ENCODE assay signal across 9 mouse cellular contexts in the genomic region with DNA sequence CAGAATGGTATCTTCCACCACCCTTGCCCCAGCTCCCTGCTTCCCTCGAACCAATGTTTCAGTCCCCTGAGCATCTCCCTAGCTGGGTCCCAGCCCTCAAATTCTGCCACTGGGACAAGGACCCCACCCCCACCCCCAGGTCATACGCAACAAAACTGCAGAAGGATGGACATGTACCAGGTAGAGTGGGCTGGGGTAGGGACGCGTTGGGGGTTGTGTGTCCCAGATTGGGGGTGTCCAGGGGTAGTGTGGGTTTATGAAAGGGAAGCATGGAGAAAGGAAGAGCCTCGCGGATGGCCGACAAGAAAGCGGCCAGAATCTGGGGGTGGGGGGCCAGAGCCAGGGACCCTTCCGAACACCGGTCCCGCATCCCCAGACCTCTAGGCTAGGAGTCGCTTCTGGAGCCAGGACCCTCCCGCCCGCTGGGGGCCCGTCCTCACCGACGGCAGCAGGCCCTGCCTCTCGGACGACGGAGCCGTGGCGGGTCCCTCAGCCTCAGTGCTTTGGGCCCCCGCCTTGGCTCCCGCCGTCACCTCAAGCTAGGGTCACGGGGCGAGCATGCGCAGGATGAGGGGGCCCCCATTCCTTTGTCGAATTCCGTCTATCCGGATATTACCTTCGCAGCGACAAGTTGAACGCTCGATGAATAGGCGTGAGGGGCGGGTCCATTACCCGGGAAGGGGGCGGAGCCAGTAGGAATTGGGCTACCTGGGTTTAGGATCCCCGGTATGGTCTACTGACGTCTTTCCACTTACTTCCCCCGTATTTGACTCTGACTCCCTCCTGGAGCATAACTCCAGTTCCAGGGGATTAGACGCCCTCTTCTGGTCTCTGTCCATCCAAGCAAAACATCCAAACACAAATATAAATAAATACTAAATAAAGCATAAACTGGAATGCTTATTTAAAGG. TPM values are rescaled to one million over a fixed set of nuclear protein-coding genes. Genes with fewer than 3 reads are reported as not detected.
A peak's percentile ranks its signal among the peaks of the same experiment; 100 is the strongest.
DNase-seq lines count a peak whose midpoint lies in the region; ATAC-seq and TF ChIP-seq lines count a peak whose summit lies in the region.
"Had no signal": no experiment of that assay in that cellular context is flagged by ENCODE, and none has a peak within 500 bp of the region (broad histone marks: within the 10 kb centered on the region; RNA-seq: fewer than 3 reads in every experiment).

TSS of gene Flywch2 (minus strand) at position 521 of the 911 bp plus-strand sequence.

- peak within 1 kb of the TSS; percentile 71 for H3K9ac ChIP-seq in heart, embryonic 12.5 days
- H3K9ac ChIP-seq in kidney, embryonic 16.5 days (replicated peaks; ENCODE audit: low read length): peak within 1 kb of the TSS; percentile 80
- peak within 1 kb of the TSS; percentile 85 for H3K9ac ChIP-seq in midbrain, postnatal 0 days (replicated peaks; ENCODE audit: low read length, poor library complexity, severe bottlenecking)

- peak; percentile 72 for ATAC-seq in erythroid progenitor cell, adult 5-6 weeks (replicated peaks; ENCODE audit: low FRiP score, poor library complexity, severe bottlenecking)
- peak; percentile 70 for ATAC-seq in heart, embryonic 12.5 days (ENCODE audit: insufficient number of reproducible peaks, low FRiP score)
- ATAC-seq in kidney, embryonic 16.5 days (ENCODE audit: low FRiP score, low TSS enrichment): peak; percentile 70
- ATAC-seq in midbrain, postnatal 0 days (ENCODE audit: low FRiP score): peak; percentile 88

- peak; percentile 86 for DNase-seq in CD4-positive, CD25-positive, alpha-beta regulatory T cell, adult 2 months (ENCODE audit: low read depth, low spot score)
- peak; percentile 61 for DNase-seq in c-Kit-negative CD71-positive TER-119-positive erythroid progenitor cells, embryonic 14.5 days (ENCODE audit: low read depth, low spot score)
- DNase-seq in liver: peak; percentile 84
- DNase-seq in midbrain, postnatal 0 days (ENCODE audit: low spot score): peak; percentile 96
- DNase-seq in spleen, postnatal 36 days (ENCODE audit: low spot score in 2 of 2): peak; percentile 44 to 61

- peak; percentile 51 for TF ChIP-seq CTCF in midbrain, postnatal 0 days (IDR thresholded peaks at IDR 0.05)

- no peaks in the 10 kb centered on the region for H3K27me3 ChIP-seq in heart, embryonic 12.5 days (replicated peaks)
- no peaks in the 10 kb centered on the region for H3K27me3 ChIP-seq in kidney, embryonic 16.5 days (ENCODE audit: insufficient read depth, low read length)
- H3K27me3 ChIP-seq in midbrain, postnatal 0 days (ENCODE audit: insufficient read depth, low read length): no peaks in the 10 kb centered on the region

- no peaks in the 10 kb centered on the region for H3K36me3 ChIP-seq in heart, embryonic 12.5 days
- H3K36me3 ChIP-seq in kidney, embryonic 16.5 days (ENCODE audit: insufficient read depth, low read length): no peaks in the 10 kb centered on the region
- no peaks in the 10 kb centered on the region for H3K36me3 ChIP-seq in midbrain, postnatal 0 days (ENCODE audit: insufficient read depth, low read length)
- H3K36me3 ChIP-seq: G1E had no signal

- 3% methylated on average over 43 of the region's 43 CpGs for WGBS in heart, embryonic 12.5 days
- 1% methylated on average over 43 of the region's 43 CpGs for WGBS in kidney, embryonic 16.5 days
- 2% methylated on average over 43 of the region's 43 CpGs for WGBS in midbrain, postnatal 0 days

- H3K4me2 ChIP-seq in heart, embryonic 12.5 days: peak within 1 kb of the TSS; percentile 84
- H3K4me2 ChIP-seq in kidney, embryonic 16.5 days (replicated peaks; ENCODE audit: low read depth, low read length): peak within 1 kb of the TSS; percentile 91
- H3K4me2 ChIP-seq in midbrain, postnatal 0 days (ENCODE audit: low read depth, low read length, poor library complexity, severe bottlenecking): peak within 1 kb of the TSS; percentile 78

- no peaks in the 10 kb centered on the region for H3K9me3 ChIP-seq in heart, embryonic 12.5 days (replicated peaks)
- H3K9me3 ChIP-seq in kidney, embryonic 16.5 days (ENCODE audit: low read length): no peaks in the 10 kb centered on the region
- no peaks in the 10 kb centered on the region for H3K9me3 ChIP-seq in midbrain, postnatal 0 days (ENCODE audit: low read length)
- H3K9me3 ChIP-seq: G1E had no signal

- peaks cover 13% of the 10 kb centered on the region for H3K4me1 ChIP-seq in heart, embryonic 12.5 days (replicated peaks)
- peaks cover 16% of the 10 kb centered on the region for H3K4me1 ChIP-seq in kidney, embryonic 16.5 days (ENCODE audit: insufficient read depth, low read length)
- H3K4me1 ChIP-seq in midbrain, postnatal 0 days (ENCODE audit: insufficient read depth, low read length): no peaks in the 10 kb centered on the region

- H3K27ac ChIP-seq in heart, embryonic 12.5 days (ENCODE audit: poor library complexity, severe bottlenecking): no peak within 1 kb of the TSS
- H3K27ac ChIP-seq in kidney, embryonic 16.5 days (ENCODE audit: low read length): 0 out of 2 replicates have a peak within 1 kb of the TSS, but pooled peaks have one; percentile 13
- H3K27ac ChIP-seq in midbrain, postnatal 0 days (ENCODE audit: low read depth, low read length): peak within 1 kb of the TSS; percentile 94

- peak within 1 kb of the TSS; percentile 56 for H3K4me3 ChIP-seq in heart, embryonic 12.5 days
- H3K4me3 ChIP-seq in kidney, embryonic 16.5 days (ENCODE audit: low read length): peak within 1 kb of the TSS; percentile 70
- H3K4me3 ChIP-seq in midbrain, postnatal 0 days (ENCODE audit: low read depth, low read length): peak within 1 kb of the TSS; percentile 63

RNA-seq across cellular contexts. Expression of gene Flywch2, which starts in this region (rescaled TPM):
- not detected in 2 replicates for total RNA-seq in erythroid progenitor cell, adult 5-6 weeks (2015; ENCODE audit: low replicate concordance)
- not detected in 2 replicates for total RNA-seq in erythroid progenitor cell, adult 5-6 weeks (2017; ENCODE audit: low replicate concordance)
- polyA plus RNA-seq in heart, embryonic 12.5 days (2016; fragmentation: Nextera tagmentation; extraction: Ambion mirVana): 6.9 and 7.3 TPM in 2 replicates
- polyA plus RNA-seq in kidney, embryonic 16.5 days (2015; fragmentation: Nextera tagmentation; extraction: Ambion mirVana): 31.7 and 35.0 TPM in 2 replicates
- total RNA-seq in midbrain, postnatal 0 days (2014; rRNA removed): 94.8 and 96.5 TPM in 2 replicates
- polyA plus RNA-seq in midbrain, postnatal 0 days (2015; fragmentation: Nextera tagmentation; extraction: Ambion mirVana): 128 and 133 TPM in 2 replicates
- total RNA-seq: G1E had no signal
- polyA plus RNA-seq: G1E had no signal

Comparison
In these comparisons a context has a peak if more than half of its experiments do, and no peak if none do; other contexts are left out.
1. RNA of gene Flywch2 (total RNA-seq): 94.8 to 96.5 TPM in midbrain, postnatal 0 days; not detected in erythroid progenitor cell, adult 5-6 weeks; every median in the first group is over 10 times any median in the second.
2. Peak in ATAC-seq in erythroid progenitor cell, adult 5-6 weeks; RNA of the gene not detected or under 1 TPM.
3. Peak in every context shown above with its lines, with median percentiles within 50 percentile points of each other: DNase-seq, ATAC-seq, H3K4me2 ChIP-seq, H3K4me3 ChIP-seq and H3K9ac ChIP-seq.